Mouse (Mus musculus) liver, adult 2 months (tissue): ENCODE measurements at regions not wholly inside any gene's neighbourhood (a gene's known extent, or its start where the extent isn't known, plus 50 kb on each side); places are given as distances from the start of the nearest gene placed in this dataset.
A peak's percentile ranks its signal among the peaks of the same experiment; 100 is the strongest.

Experiments
- DNase-seq: peaks from one replicate; pipeline ENCODE4 v3.0.0-alpha.2; 2011; ENCODE audit warnings: low read depth, low spot score; ENCODE audit errors: extremely low read depth
- H3K27ac ChIP-seq: fragments of 200-500 bp; replicated peaks from 2 replicates; pipeline ENCODE4 v1.5.1; 2012; ENCODE audit warnings: low read depth, mild to moderate bottlenecking, control low read depth, inconsistent platforms, low read length; ENCODE audit not compliant: insufficient read depth
- H3K27me3 ChIP-seq: fragments of 200-500 bp; 2 replicates; pipeline ENCODE4 v1.6.1; 2012; ENCODE audit warnings: mild to moderate bottlenecking, moderate library complexity, low read length, inconsistent platforms; ENCODE audit not compliant: control insufficient read depth, insufficient read depth
- H3K36me3 ChIP-seq: fragments of 200-500 bp; 2 replicates; pipeline ENCODE4 v1.6.1; 2012; ENCODE audit warnings: low read length, inconsistent platforms; ENCODE audit not compliant: control insufficient read depth, insufficient read depth
- H3K4me1 ChIP-seq: fragments of 200-500 bp; 2 replicates; pipeline ENCODE4 v1.6.1; 2011; ENCODE audit warnings: low read length; ENCODE audit not compliant: control insufficient read depth, insufficient read depth
- H3K4me3 ChIP-seq: fragments of 200-500 bp; 2 replicates; pipeline ENCODE4 v1.5.1; 2011; ENCODE audit warnings: low read depth, mild to moderate bottlenecking, control low read depth, low read length, moderate library complexity; ENCODE audit not compliant: insufficient read depth
- H3K79me2 ChIP-seq: fragments of 200-500 bp; 2 replicates; pipeline ENCODE4 v1.6.1; 2012; ENCODE audit warnings: inconsistent platforms, mild to moderate bottlenecking, low read length, moderate library complexity; ENCODE audit not compliant: control insufficient read depth, insufficient read depth
- H3K9ac ChIP-seq: fragments of 200-500 bp; 2 replicates; pipeline ENCODE4 v1.6.1; 2012; ENCODE audit warnings: low read depth, mild to moderate bottlenecking, control low read depth, inconsistent platforms, low read length
- CTCF ChIP-seq: fragments of 200-500 bp; IDR thresholded peaks from 2 replicates; pipeline ENCODE4 v1.5.1; 2011; ENCODE audit warnings: low read depth, low read length, control low read depth
- POLR2A ChIP-seq: fragments of 200-500 bp; IDR thresholded peaks from 2 replicates; pipeline ENCODE4 v1.6.1; 2011; ENCODE audit warnings: low read length, control low read depth; ENCODE audit not compliant: insufficient read depth; ENCODE audit errors: extremely low read depth
- WGBS: fragments of 180-500 bp; shearing (Covaris S2); methylation state at CpG from one replicate; pipeline ENCODE4 v1.1.7; 2018; 5-methylcytosine and 5-hydroxymethylcytosine counted together

- Histone ChIP-seq H3K9ac (no peak overlapping the region), H3K79me2 (no peaks in the 10 kb centered on the region), H3K4me1 (no peaks in the 10 kb centered on the region), H3K27ac (no peak overlapping the region), H3K4me3 (no peak overlapping the region), H3K36me3 (no peaks in the 10 kb centered on the region), H3K27me3 (no peaks in the 10 kb centered on the region)
- TF ChIP-seq POLR2A (no peak), CTCF (no peak)
- no peak for DNase-seq
- whole genome bisulfite sequencing, result 79% methylated on average over 4 of the region's 4 CpGs
These were observed 119.6 kb downstream of the Osr1 start for GRCm38 (mm10) chr12:9689541-9689940.

DNA sequence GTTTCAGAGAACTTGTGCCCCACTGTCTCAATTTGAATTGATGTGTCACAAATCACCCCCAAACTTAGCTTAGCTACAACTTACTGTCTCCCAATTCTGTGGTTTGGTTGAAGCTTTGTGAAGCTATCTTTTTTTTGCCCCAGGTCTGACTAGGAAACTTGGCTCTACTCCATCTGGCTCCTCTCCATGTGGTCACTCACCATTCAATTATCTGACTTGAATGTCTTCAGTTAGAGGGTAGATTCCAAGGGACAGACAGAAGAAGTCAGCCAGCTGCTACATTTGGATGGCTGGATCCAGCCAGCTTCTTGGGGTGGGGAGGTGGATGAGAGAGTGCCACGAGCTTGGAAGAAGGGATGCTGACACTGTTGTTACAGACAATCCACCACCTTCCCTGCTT lies 163.0 kb downstream of the Osr1 start:
- Histone ChIP-seq H3K27ac (no peak overlapping the region), H3K9ac (no peak overlapping the region), H3K79me2 (no peaks in the 10 kb centered on the region), H3K4me3 (no peak overlapping the region), H3K27me3 (no peaks in the 10 kb centered on the region), H3K4me1 (no peaks in the 10 kb centered on the region), H3K36me3 (no peaks in the 10 kb centered on the region)
- WGBS, result 73% methylated on average over 1 of the region's 1 CpGs
- DNase-seq, result no peak
- TF ChIP-seq POLR2A, result no peak
- no peak for TF ChIP-seq CTCF

GRCm38 (mm10) chr12:9744709-9745395 lies 174.9 kb downstream of the Osr1 start:
- H3K9ac ChIP-seq, result no peak overlapping the region
- no peaks in the 10 kb centered on the region for H3K36me3 ChIP-seq
- no peak for TF ChIP-seq POLR2A
- no peak for TF ChIP-seq CTCF
- H3K4me3 ChIP-seq, result no peak overlapping the region
- no peak overlapping the region for H3K27ac ChIP-seq
- no peaks in the 10 kb centered on the region for H3K27me3 ChIP-seq
- peak; percentile 7 for DNase-seq
- no peaks in the 10 kb centered on the region for H3K79me2 ChIP-seq
- no peaks in the 10 kb centered on the region for H3K4me1 ChIP-seq
- 62% methylated on average over 6 of the region's 6 CpGs for WGBS

- Histone ChIP-seq H3K4me3 (no peak overlapping the region), H3K4me1 (no peaks in the 10 kb centered on the region), H3K27me3 (no peaks in the 10 kb centered on the region), H3K27ac (no peak overlapping the region), H3K9ac (no peak overlapping the region), H3K79me2 (no peaks in the 10 kb centered on the region), H3K36me3 (no peaks in the 10 kb centered on the region)
- no peak for TF ChIP-seq CTCF
- TF ChIP-seq POLR2A, result no peak
- WGBS, result 83% methylated on average over 6 of the region's 6 CpGs
- no peak for DNase-seq
These were observed 181.6 kb downstream of the Osr1 start for GRCm38 (mm10) chr12:9751261-9752078.

DNA sequence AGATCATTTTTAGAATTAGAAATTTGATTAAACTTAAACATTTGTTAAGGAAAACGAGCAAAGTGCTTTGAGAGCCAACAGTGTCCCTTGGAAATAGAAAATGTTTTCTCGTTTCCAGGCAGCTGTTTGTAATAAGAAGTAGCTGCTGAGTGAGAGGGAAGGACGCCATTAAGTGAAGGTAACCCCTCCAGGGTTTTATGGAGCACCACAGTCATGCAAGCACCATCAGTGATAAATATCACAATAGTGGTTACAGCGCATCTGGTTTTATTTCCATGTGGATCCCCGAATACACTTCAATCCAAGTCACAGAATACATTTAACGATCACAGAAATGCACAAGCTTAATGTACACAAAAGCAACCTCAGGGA lies 182.1 kb downstream of the Osr1 start:
- no peak for TF ChIP-seq POLR2A
- TF ChIP-seq CTCF, result no peak
- WGBS, result 75% methylated on average over 6 of the region's 6 CpGs
- H3K36me3 ChIP-seq, result no peaks in the 10 kb centered on the region
- no peaks in the 10 kb centered on the region for H3K27me3 ChIP-seq
- no peak overlapping the region for H3K27ac ChIP-seq
- no peaks in the 10 kb centered on the region for H3K79me2 ChIP-seq
- H3K4me3 ChIP-seq, result no peak overlapping the region
- H3K9ac ChIP-seq, result no peak overlapping the region
- no peaks in the 10 kb centered on the region for H3K4me1 ChIP-seq
- no peak for DNase-seq

DNA sequence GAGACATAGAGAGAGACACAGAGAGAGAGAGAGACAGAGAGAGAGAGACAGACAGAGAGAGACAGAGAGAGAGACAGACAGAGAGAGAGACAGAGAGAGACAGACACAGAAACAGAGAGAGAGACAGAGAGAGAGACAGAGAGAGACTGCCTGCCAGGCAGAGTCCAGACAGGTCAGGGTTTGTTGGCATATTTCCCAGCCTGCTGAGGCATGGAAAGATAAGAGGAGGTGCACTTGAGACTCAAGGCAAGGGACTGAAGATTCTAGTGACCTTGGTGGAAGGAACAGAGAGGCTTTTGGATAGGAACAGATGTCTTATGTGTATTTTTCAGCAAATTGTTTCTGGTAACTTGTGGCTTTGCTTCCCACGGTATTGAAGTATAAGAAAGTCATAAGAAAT lies 186.5 kb downstream of the Osr1 start:
- H3K79me2 ChIP-seq, result no peaks in the 10 kb centered on the region
- no peak overlapping the region for H3K27ac ChIP-seq
- H3K4me1 ChIP-seq, result no peaks in the 10 kb centered on the region
- 63% methylated on average over 1 of the region's 1 CpGs for WGBS
- H3K36me3 ChIP-seq, result no peaks in the 10 kb centered on the region
- H3K4me3 ChIP-seq, result no peak overlapping the region
- TF ChIP-seq CTCF, result no peak
- no peak for TF ChIP-seq POLR2A
- no peaks in the 10 kb centered on the region for H3K27me3 ChIP-seq
- H3K9ac ChIP-seq, result no peak overlapping the region
- DNase-seq, result no peak
